Mouse (Mus musculus): ENCODE measurements around the gene Srp14. TPM values are rescaled to one million over a fixed set of nuclear protein-coding genes. Genes with fewer than 3 reads are reported as not detected.

Srp14 gene
- polyA plus RNA-seq (2015; fragmentation: Illumina TruSeq; extraction: RNeasy Lipid Tissue Mini Kit (QIAGEN cat#74804); ENCODE audit: insufficient read depth, low replicate concordance), result 200 TPM

GRCm38 (mm10) chr2:118479550-118479909 is at the start of gene Srp14:
Gene Srp14, minus strand, starts transcription at chr2:118479711.

Other genes starting within 250 kb of the Srp14 start
- gene Fsip1, start 222.7 kb downstream of the Srp14 start, polyA plus RNA-seq (2015; fragmentation: Illumina TruSeq; extraction: RNeasy Lipid Tissue Mini Kit (QIAGEN cat#74804); ENCODE audit: insufficient read depth, low replicate concordance), result 1.4 TPM
- gene Gpr176, start 106.3 kb downstream of the Srp14 start, polyA plus RNA-seq (2015; fragmentation: Illumina TruSeq; extraction: RNeasy Lipid Tissue Mini Kit (QIAGEN cat#74804); ENCODE audit: insufficient read depth, low replicate concordance), result 5.3 TPM
- 21.3 TPM for gene Eif2ak4, start 91.1 kb downstream of the Srp14 start, polyA plus RNA-seq (2015; fragmentation: Illumina TruSeq; extraction: RNeasy Lipid Tissue Mini Kit (QIAGEN cat#74804); ENCODE audit: insufficient read depth, low replicate concordance)
- gene Bmf, start 70.0 kb upstream of the Srp14 start, polyA plus RNA-seq (2015; fragmentation: Illumina TruSeq; extraction: RNeasy Lipid Tissue Mini Kit (QIAGEN cat#74804); ENCODE audit: insufficient read depth, low replicate concordance), result 21.3 TPM
- 20.2 TPM for gene Bub1b, start 118.5 kb upstream of the Srp14 start, polyA plus RNA-seq (2015; fragmentation: Illumina TruSeq; extraction: RNeasy Lipid Tissue Mini Kit (QIAGEN cat#74804); ENCODE audit: insufficient read depth, low replicate concordance)
- 0.19 TPM for gene Pak6, start 183.6 kb upstream of the Srp14 start, polyA plus RNA-seq (2015; fragmentation: Illumina TruSeq; extraction: RNeasy Lipid Tissue Mini Kit (QIAGEN cat#74804); ENCODE audit: insufficient read depth, low replicate concordance)
- not detected for gene Ankrd63, start 224.3 kb upstream of the Srp14 start, polyA plus RNA-seq (2015; fragmentation: Illumina TruSeq; extraction: RNeasy Lipid Tissue Mini Kit (QIAGEN cat#74804); ENCODE audit: insufficient read depth, low replicate concordance)
- gene Plcb2, start 248.7 kb upstream of the Srp14 start, polyA plus RNA-seq (2015; fragmentation: Illumina TruSeq; extraction: RNeasy Lipid Tissue Mini Kit (QIAGEN cat#74804); ENCODE audit: insufficient read depth, low replicate concordance), result 56.9 TPM